Mouse (Mus musculus) G1E (cell line): ENCODE measurements around the gene Pprc1.

Experiments
- CTCF ChIP-seq: IDR thresholded peaks from 2 replicates; pipeline ENCODE4 v1.5.1; 2012; ENCODE audit warnings: low read depth, low read length, inconsistent platforms, mixed read lengths
- GATA1 ChIP-seq: IDR thresholded peaks from 2 replicates; pipeline ENCODE4 v1.6.1; 2012; ENCODE audit warnings: borderline replicate concordance, low read length, inconsistent platforms, mixed read lengths
- GATA2 ChIP-seq: IDR thresholded peaks from 2 replicates; pipeline ENCODE4 v1.6.1; 2012; ENCODE audit warnings: low read depth, low read length, inconsistent platforms, borderline replicate concordance
- POLR2AphosphoS5 ChIP-seq: IDR thresholded peaks from 2 replicates; pipeline ENCODE4 v1.6.1; 2012; ENCODE audit warnings: low read depth, low read length, inconsistent platforms; ENCODE audit not compliant: insufficient replicate concordance
- TAL1 ChIP-seq: conservative IDR thresholded peaks from 2 replicates; pipeline ENCODE4 v1.6.1; 2012; ENCODE audit warnings: low read depth, low read length, inconsistent platforms, mixed read lengths

DNA sequence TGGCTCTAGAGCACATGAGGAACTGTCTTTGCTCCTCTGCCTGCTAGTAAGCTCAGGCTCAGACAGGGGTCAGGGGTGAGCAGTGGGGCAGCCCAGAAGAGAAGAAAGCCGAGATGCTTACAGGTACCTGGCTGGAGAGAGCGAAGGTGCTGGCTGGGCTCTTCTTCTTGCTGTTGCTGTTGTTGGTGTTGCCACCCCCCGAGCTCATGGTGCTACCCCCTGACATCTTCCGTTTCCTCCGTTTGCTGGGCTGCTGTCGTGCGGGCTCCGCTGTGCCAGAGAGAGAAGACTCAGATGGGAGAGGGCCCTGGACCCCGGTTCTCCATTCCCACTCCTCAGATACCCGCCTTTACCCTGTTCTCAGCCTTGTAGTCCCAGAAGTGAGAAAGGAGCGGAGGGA is 10.8 kb upstream of the Pprc1 start:
- TF ChIP-seq GATA1: no peak
- no peak for TF ChIP-seq CTCF
- TF ChIP-seq TAL1: no peak
- no peak for TF ChIP-seq GATA2
- no peak for TF ChIP-seq POLR2AphosphoS5
